Comparison of ENCODE assay signal across 22 mouse cellular contexts in genomic region chr16:95804199-95804598, GRCm38 (mm10).
DNase-seq lines count a peak whose midpoint lies in the region; ATAC-seq and TF ChIP-seq lines count a peak whose summit lies in the region.
"Had no signal": no experiment of that assay in that cellular context is flagged by ENCODE, and none has a peak within 500 bp of the region (broad histone marks: within the 10 kb centered on the region; RNA-seq: fewer than 3 reads in every experiment).

No protein-coding gene starts in this region.

- no peak for DNase-seq in kidney, postnatal 0 days (ENCODE audit: low spot score)
- DNase-seq in kidney, adult 9 months = no peak
- DNase-seq in induced T-regulatory cell, adult 2 months (ENCODE audit: low read depth) = peak; percentile 72
- no peak for DNase-seq in frontal cortex, adult 2 months (ENCODE audit: extremely low spot score in 1 of 2, low spot score in 1 of 2)
- no peak for DNase-seq in adipocyte (ENCODE audit: low spot score)
- DNase-seq in urinary bladder, postnatal 36 days (ENCODE audit: low spot score in 2 of 2) = no peak
- DNase-seq: adrenal gland, postnatal 14 days; cerebellum, adult 11 months; cerebellum, postnatal 10 days; forebrain, postnatal 0 days; heart, adult 18-20 months; kidney, postnatal 4 days; liver, embryonic 13.5 days; right cerebral cortex, postnatal 25 days; thymus, postnatal 25 days had no signal

- no peak overlapping the region for H3K4me2 ChIP-seq in kidney, postnatal 0 days (ENCODE audit: low read length)
- H3K4me2 ChIP-seq: embryonic facial prominence, embryonic 15.5 days; liver, embryonic 13.5 days; midbrain, embryonic 15.5 days had no signal

- TF ChIP-seq CTCF in kidney, postnatal 0 days (IDR thresholded peaks at IDR 0.05; ENCODE audit: low read depth) = peak; percentile 2; the same call in 1 of the 2 replicates

- no peak overlapping the region for H3K27ac ChIP-seq in kidney, postnatal 0 days
- H3K27ac ChIP-seq: embryonic facial prominence, embryonic 15.5 days; liver, embryonic 13.5 days; midbrain, embryonic 15.5 days had no signal

- H3K27me3 ChIP-seq in kidney, postnatal 0 days (ENCODE audit: insufficient read depth, low read length) = no peaks in the 10 kb centered on the region
- H3K27me3 ChIP-seq: embryonic facial prominence, embryonic 15.5 days; liver, embryonic 13.5 days; midbrain, embryonic 15.5 days had no signal

- 5% methylated on average over 1 of the region's 1 CpGs for WGBS in kidney, postnatal 0 days

- ATAC-seq in kidney, postnatal 0 days (replicated peaks; ENCODE audit: low FRiP score, low read depth) = no peak
- ATAC-seq in CD4-positive, CD25-positive, alpha-beta regulatory T cell, adult 4 months = peak; percentile 55
- ATAC-seq in megakaryocyte-erythroid progenitor cell, adult 5-6 weeks (replicated peaks; ENCODE audit: low FRiP score, low TSS enrichment, poor library complexity, severe bottlenecking) = peak; percentile 78
- ATAC-seq: forebrain, postnatal 0 days; hindbrain, embryonic 16.5 days; midbrain, embryonic 15.5 days had no signal

- no peaks in the 10 kb centered on the region for H3K36me3 ChIP-seq in kidney, postnatal 0 days (ENCODE audit: insufficient read depth, low read length)
- H3K36me3 ChIP-seq: embryonic facial prominence, embryonic 15.5 days; liver, embryonic 13.5 days; midbrain, embryonic 15.5 days had no signal

- H3K4me3 ChIP-seq in kidney, postnatal 0 days (replicated peaks; ENCODE audit: low read depth, low read length) = no peak overlapping the region
- H3K4me3 ChIP-seq: embryonic facial prominence, embryonic 15.5 days; liver, embryonic 13.5 days; megakaryocyte, embryonic 14.5 days; midbrain, embryonic 15.5 days; myocyte had no signal

- no peak overlapping the region for H3K9ac ChIP-seq in kidney, postnatal 0 days (ENCODE audit: low read depth, low read length)
- H3K9ac ChIP-seq: embryonic facial prominence, embryonic 15.5 days; forebrain, postnatal 0 days; liver, embryonic 13.5 days; midbrain, embryonic 15.5 days had no signal

- H3K4me1 ChIP-seq in kidney, postnatal 0 days (replicated peaks; ENCODE audit: insufficient read depth, low read length) = no peaks in the 10 kb centered on the region; the same call in 1 of the 2 replicates
- H3K4me1 ChIP-seq: liver, embryonic 13.5 days; megakaryocyte, embryonic 14.5 days; midbrain, embryonic 15.5 days had no signal

- H3K9me3 ChIP-seq in kidney, postnatal 0 days (replicated peaks; ENCODE audit: low read length) = no peaks in the 10 kb centered on the region
- H3K9me3 ChIP-seq: embryonic facial prominence, embryonic 15.5 days; liver, embryonic 13.5 days; midbrain, embryonic 15.5 days had no signal
